Mouse (Mus musculus): ENCODE results near the gene Gm5941.
"Not testable (repeated sequence)": the region's sequence is repeated elsewhere in the genome, so short reads cannot be mapped to it uniquely, and the experiment has no call there.

Gene Gm5941

GRCm38 (mm10) chrX:92489649-92490048 lies at the start of gene Gm5941:
TSS of gene Gm5941 (plus strand) at chrX:92489949.
- in situ Hi-C loops (cut with MboI, MseI): not testable (repeated sequence)

GRCm38 (mm10) chrX:92460496-92460895 lies 29.3 kb upstream of the Gm5941 start:
- in situ Hi-C loops (cut with MboI, MseI): no loop called here

GRCm38 (mm10) chrX:92464773-92465172 lies 25.0 kb upstream of the Gm5941 start:
- in situ Hi-C loops (cut with MboI, MseI): no loop called here

- in situ Hi-C loops (cut with MboI, MseI): no loop called here
These were observed 8.5 kb downstream of the Gm5941 start for GRCm38 (mm10) chrX:92498254-92498653.

- in situ Hi-C loops (cut with MboI, MseI): no loop called here
These were observed 38.1 kb downstream of the Gm5941 start for GRCm38 (mm10) chrX:92527826-92528225.
